Mouse (Mus musculus): Measurements from ENCODE around the gene Rsph6a. TPM values are rescaled to one million over a fixed set of nuclear protein-coding genes. Genes with fewer than 3 reads are reported as not detected.

Rsph6a gene
- polyA plus RNA-seq, 1 experiment, result not detected

- Histone ChIP-seq H3K4me1 (ENCODE audit: control insufficient read depth, insufficient read depth, low read length) (peaks cover 9% of the 10 kb centered on the region), H3K27ac (ENCODE audit: insufficient read depth, low read depth, low read length) (no peak within 1 kb of the TSS), H3K4me3 (ENCODE audit: insufficient read depth, low read length) (peak within 1 kb of the TSS; percentile 42)
- no peak for TF ChIP-seq CTCF (IDR thresholded peaks at IDR 0.05; ENCODE audit: low read depth, low read length)
- no peak for TF ChIP-seq POLR2A (IDR thresholded peaks at IDR 0.05; ENCODE audit: borderline replicate concordance, low read depth, low read length)
Observed at GRCm38 (mm10) chr7:19075723-19076585, 21.5 kb downstream of the Rsph6a start, which contains the start of gene Dmwd. Gene Dmwd, plus strand, starts transcription at chr7:19076227.

GRCm38 (mm10) chr7:19076586-19076991 is 22.1 kb downstream of the Rsph6a start:
- H3K27ac ChIP-seq (ENCODE audit: insufficient read depth, low read depth, low read length), result no peak overlapping the region
- H3K4me3 ChIP-seq (ENCODE audit: insufficient read depth, low read length), result peak overlapping the region; percentile 42
- H3K4me1 ChIP-seq (ENCODE audit: control insufficient read depth, insufficient read depth, low read length), result peaks cover 9% of the 10 kb centered on the region

DNA sequence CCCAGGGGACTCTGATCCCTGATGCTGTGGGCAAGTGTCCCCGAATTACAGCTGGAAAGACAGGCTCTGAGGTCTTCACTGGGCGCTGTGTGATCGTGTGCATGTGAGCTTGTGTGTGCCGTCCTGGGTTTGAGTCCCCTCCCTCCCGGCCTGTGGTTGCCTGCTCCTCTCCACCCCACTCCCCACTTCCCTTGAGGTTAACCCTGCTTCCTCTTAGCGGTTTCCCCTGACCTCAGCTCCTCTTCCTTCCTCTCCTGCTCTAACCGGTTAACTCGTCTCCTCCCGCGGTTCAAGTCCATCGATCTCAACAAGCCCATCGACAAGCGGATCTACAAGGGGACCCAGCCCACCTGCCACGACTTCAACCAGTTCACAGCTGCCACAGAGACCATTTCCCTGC is 23.3 kb downstream of the Rsph6a start:
- Histone ChIP-seq H3K27ac (ENCODE audit: insufficient read depth, low read depth, low read length) (no peak overlapping the region), H3K4me3 (ENCODE audit: insufficient read depth, low read length) (no peak overlapping the region), H3K4me1 (ENCODE audit: control insufficient read depth, insufficient read depth, low read length) (peaks cover 9% of the 10 kb centered on the region)
- TF ChIP-seq CTCF (IDR thresholded peaks at IDR 0.05; ENCODE audit: low read depth, low read length) (no peak), POLR2A (IDR thresholded peaks at IDR 0.05; ENCODE audit: borderline replicate concordance, low read depth, low read length) (no peak)

More at GRCm38 (mm10) chr7:19076586-19076991, 22.1 kb downstream of the Rsph6a start:
- TF ChIP-seq CTCF (IDR thresholded peaks at IDR 0.05; ENCODE audit: low read depth, low read length) (no peak), POLR2A (IDR thresholded peaks at IDR 0.05; ENCODE audit: borderline replicate concordance, low read depth, low read length) (no peak)

DNA sequence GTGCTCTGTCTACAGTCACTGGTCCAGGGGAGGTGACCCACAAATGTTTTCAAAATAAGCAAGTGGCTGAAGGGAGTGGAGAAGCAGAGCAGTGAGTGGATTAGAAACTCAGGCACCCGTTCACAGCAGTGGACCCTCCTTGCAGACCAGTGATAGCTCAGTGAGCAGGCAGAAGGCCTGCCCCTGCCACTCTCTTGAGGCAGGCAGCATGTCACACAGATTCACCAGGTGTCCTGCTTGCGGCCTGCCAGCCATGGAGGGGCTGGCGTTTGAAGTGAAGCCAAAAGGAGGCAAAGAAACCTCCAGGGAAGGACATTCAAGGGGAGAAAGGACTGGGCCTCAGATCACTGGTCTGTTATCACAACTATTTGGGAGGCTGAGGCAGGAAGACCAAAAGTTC is 24.2 kb downstream of the Rsph6a start:
- H3K27ac ChIP-seq (ENCODE audit: insufficient read depth, low read depth, low read length), result no peak overlapping the region
- H3K4me3 ChIP-seq (ENCODE audit: insufficient read depth, low read length), result no peak overlapping the region
- peaks cover 9% of the 10 kb centered on the region for H3K4me1 ChIP-seq (ENCODE audit: control insufficient read depth, insufficient read depth, low read length)
- no peak for TF ChIP-seq POLR2A (IDR thresholded peaks at IDR 0.05; ENCODE audit: borderline replicate concordance, low read depth, low read length)

GRCm38 (mm10) chr7:19080451-19080950 is 26.0 kb downstream of the Rsph6a start:
- no peak overlapping the region for H3K4me3 ChIP-seq (ENCODE audit: insufficient read depth, low read length)
- TF ChIP-seq CTCF (IDR thresholded peaks at IDR 0.05; ENCODE audit: low read depth, low read length) (no peak), POLR2A (IDR thresholded peaks at IDR 0.05; ENCODE audit: borderline replicate concordance, low read depth, low read length) (no peak)
- H3K27ac ChIP-seq (ENCODE audit: insufficient read depth, low read depth, low read length), result no peak overlapping the region
- peaks cover 20% of the 10 kb centered on the region for H3K4me1 ChIP-seq (ENCODE audit: control insufficient read depth, insufficient read depth, low read length)

- Histone ChIP-seq H3K27ac (ENCODE audit: insufficient read depth, low read depth, low read length) (no peak overlapping the region), H3K4me3 (ENCODE audit: insufficient read depth, low read length) (no peak overlapping the region), H3K4me1 (ENCODE audit: control insufficient read depth, insufficient read depth, low read length) (peaks cover 24% of the 10 kb centered on the region)
- TF ChIP-seq CTCF (IDR thresholded peaks at IDR 0.05; ENCODE audit: low read depth, low read length), result no peak
- TF ChIP-seq POLR2A (IDR thresholded peaks at IDR 0.05; ENCODE audit: borderline replicate concordance, low read depth, low read length), result no peak
Observed at GRCm38 (mm10) chr7:19082171-19082570, 27.7 kb downstream of the Rsph6a start.

DNA sequence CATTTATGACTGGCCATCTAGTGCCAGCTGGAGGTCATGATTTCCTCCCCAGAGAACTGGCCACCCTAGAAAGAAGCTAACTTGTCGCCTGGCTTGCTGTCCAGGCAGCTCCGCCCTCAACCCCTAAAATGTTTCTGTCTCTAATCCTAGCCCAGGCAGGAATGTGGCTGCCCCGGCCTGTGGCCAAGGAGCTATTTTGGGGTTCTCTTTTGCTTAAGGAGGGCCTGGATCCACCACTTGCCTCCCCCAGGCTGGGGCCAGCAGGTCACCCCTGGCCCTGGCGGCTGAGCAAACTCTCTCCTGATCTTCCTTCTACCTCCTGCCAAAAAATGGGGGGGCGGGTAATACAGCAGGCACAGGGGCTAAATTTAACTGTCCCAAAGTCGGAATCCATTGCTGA is 28.6 kb downstream of the Rsph6a start:
- Histone ChIP-seq H3K4me3 (ENCODE audit: insufficient read depth, low read length) (no peak overlapping the region), H3K4me1 (ENCODE audit: control insufficient read depth, insufficient read depth, low read length) (peaks cover 16% of the 10 kb centered on the region), H3K27ac (ENCODE audit: insufficient read depth, low read depth, low read length) (no peak overlapping the region)
- TF ChIP-seq CTCF (IDR thresholded peaks at IDR 0.05; ENCODE audit: low read depth, low read length) (no peak), POLR2A (IDR thresholded peaks at IDR 0.05; ENCODE audit: borderline replicate concordance, low read depth, low read length) (no peak)

- TF ChIP-seq CTCF (IDR thresholded peaks at IDR 0.05; ENCODE audit: low read depth, low read length), result no peak
- TF ChIP-seq POLR2A (IDR thresholded peaks at IDR 0.05; ENCODE audit: borderline replicate concordance, low read depth, low read length), result no peak
- Histone ChIP-seq H3K27ac (ENCODE audit: insufficient read depth, low read depth, low read length) (no peak within 1 kb of the TSS), H3K4me3 (ENCODE audit: insufficient read depth, low read length) (peak within 1 kb of the TSS; percentile 11; the same call in 1 of the 2 replicates), H3K4me1 (ENCODE audit: control insufficient read depth, insufficient read depth, low read length) (peaks cover 15% of the 10 kb centered on the region)
Observed at GRCm38 (mm10) chr7:19083701-19084100, 29.2 kb downstream of the Rsph6a start, which contains the start of gene Dmpk. Gene Dmpk, plus strand, starts transcription at chr7:19083849.

GRCm38 (mm10) chr7:19084277-19084771 is 29.8 kb downstream of the Rsph6a start:
- Histone ChIP-seq H3K4me3 (ENCODE audit: insufficient read depth, low read length) (peak overlapping the region; percentile 11; the same call in 1 of the 2 replicates), H3K27ac (ENCODE audit: insufficient read depth, low read depth, low read length) (no peak overlapping the region), H3K4me1 (ENCODE audit: control insufficient read depth, insufficient read depth, low read length) (peaks cover 15% of the 10 kb centered on the region)
- TF ChIP-seq POLR2A (IDR thresholded peaks at IDR 0.05; ENCODE audit: borderline replicate concordance, low read depth, low read length) (no peak), CTCF (IDR thresholded peaks at IDR 0.05; ENCODE audit: low read depth, low read length) (no peak)

DNA sequence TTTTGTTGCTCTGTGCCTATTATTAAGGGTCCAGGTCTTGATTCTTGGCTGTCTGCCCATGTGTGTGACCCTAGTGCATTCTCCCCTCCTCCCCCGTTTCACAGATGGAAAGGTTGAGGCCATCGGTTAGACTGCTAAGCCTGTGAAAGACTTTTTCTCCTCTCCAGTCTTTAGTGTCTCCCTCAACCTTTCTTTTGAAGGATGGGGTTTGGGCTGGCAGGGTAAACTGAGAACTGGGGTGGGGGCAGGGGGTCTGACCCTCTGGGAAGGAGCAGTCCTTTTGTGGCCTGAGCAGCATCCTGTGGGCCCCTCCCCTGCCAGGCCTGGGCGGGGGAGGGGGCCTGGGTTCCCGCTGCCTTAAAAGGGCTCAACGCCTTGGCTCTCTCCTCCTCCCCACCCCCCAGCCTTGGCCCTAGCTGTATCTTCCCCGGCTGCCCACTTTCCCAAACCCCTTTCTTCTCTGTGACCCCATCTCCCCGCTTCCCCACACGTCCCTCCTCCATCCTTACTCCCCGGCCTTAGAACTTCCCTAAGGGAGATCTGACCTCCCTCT is 30.5 kb downstream of the Rsph6a start:
- Histone ChIP-seq H3K27ac (ENCODE audit: insufficient read depth, low read depth, low read length) (no peak overlapping the region), H3K4me1 (ENCODE audit: control insufficient read depth, insufficient read depth, low read length) (peaks cover 15% of the 10 kb centered on the region)
- TF ChIP-seq CTCF (IDR thresholded peaks at IDR 0.05; ENCODE audit: low read depth, low read length), result no peak
- no peak for TF ChIP-seq POLR2A (IDR thresholded peaks at IDR 0.05; ENCODE audit: borderline replicate concordance, low read depth, low read length)

More for the DNA sequence above, 30.5 kb downstream of the Rsph6a start:
- no peak overlapping the region for H3K4me3 ChIP-seq (ENCODE audit: insufficient read depth, low read length)
